Mouse (Mus musculus) large intestine, adult 2 months (tissue): ENCODE measurements at regions not wholly inside any gene's neighbourhood (a gene's known extent, or its start where the extent isn't known, plus 50 kb on each side); places are given as distances from the start of the nearest gene placed in this dataset.

Experiments
- DNase-seq: peaks from one replicate; pipeline ENCODE4 v3.0.0-alpha.2; 2012; ENCODE audit warnings: low read depth, low spot score
- WGBS: fragments of 180-500 bp; shearing (Covaris S2); methylation state at CpG from one replicate; pipeline ENCODE4 v1.1.7; 2018; 5-methylcytosine and 5-hydroxymethylcytosine counted together

GRCm38 (mm10) chr14:102092557-102092956, 362.8 kb downstream of the Lmo7 start:
- 76% methylated on average over 6 of the region's 6 CpGs for WGBS
- DNase-seq, result no peak

GRCm38 (mm10) chr14:102048932-102049331, 319.2 kb downstream of the Lmo7 start:
- 17% methylated on average over 3 of the region's 3 CpGs for WGBS
- DNase-seq, result no peak

- WGBS, result 68% methylated on average over 2 of the region's 3 CpGs
Measured at GRCm38 (mm10) chr14:102048485-102048884, 318.7 kb downstream of the Lmo7 start.

GRCm38 (mm10) chr14:102038145-102038544, 308.4 kb downstream of the Lmo7 start:
- DNase-seq, result no peak
- 95% methylated on average over 2 of the region's 2 CpGs for WGBS

More at GRCm38 (mm10) chr14:102048485-102048884, 318.7 kb downstream of the Lmo7 start:
- DNase-seq, result no peak

GRCm38 (mm10) chr14:102037487-102037886, 307.7 kb downstream of the Lmo7 start:
- WGBS, result 85% methylated on average over 5 of the region's 5 CpGs
- no peak for DNase-seq

- 63% methylated on average over 10 of the region's 10 CpGs for WGBS
- no peak for DNase-seq
Measured at GRCm38 (mm10) chr14:102031047-102031903, 301.5 kb downstream of the Lmo7 start.

- DNase-seq, result no peak
- 73% methylated on average over 3 of the region's 3 CpGs for WGBS
Measured at GRCm38 (mm10) chr14:102024646-102025045, 294.9 kb downstream of the Lmo7 start.

GRCm38 (mm10) chr14:102020161-102020605, 290.4 kb downstream of the Lmo7 start:
- 76% methylated on average over 8 of the region's 8 CpGs for WGBS
- no peak for DNase-seq

- WGBS, result 79% methylated on average over 2 of the region's 2 CpGs
- no peak for DNase-seq
Measured at GRCm38 (mm10) chr14:102019320-102019719, 289.6 kb downstream of the Lmo7 start.

- DNase-seq, result no peak
Measured at GRCm38 (mm10) chr14:102016572-102016971, 286.8 kb downstream of the Lmo7 start.

- peak; percentile 11 for DNase-seq
Measured at GRCm38 (mm10) chr14:102014976-102015603, 285.3 kb downstream of the Lmo7 start.

GRCm38 (mm10) chr14:102013238-102013637, 283.5 kb downstream of the Lmo7 start:
- WGBS, result 51% methylated on average over 3 of the region's 3 CpGs
- DNase-seq, result no peak

More at GRCm38 (mm10) chr14:102014976-102015603, 285.3 kb downstream of the Lmo7 start:
- 15% methylated on average over 13 of the region's 13 CpGs for WGBS

GRCm38 (mm10) chr14:101997535-101997934, 267.8 kb downstream of the Lmo7 start:
- DNase-seq, result no peak
- WGBS, result 72% methylated on average over 4 of the region's 4 CpGs

GRCm38 (mm10) chr14:101984401-101984800, 254.6 kb downstream of the Lmo7 start:
- no peak for DNase-seq
- WGBS, result 5% methylated on average over 2 of the region's 2 CpGs
